Mouse (Mus musculus) liver, embryonic 14.5 days (tissue): ENCODE results near the gene Tns1. TPM values are rescaled to one million over a fixed set of nuclear protein-coding genes. Genes with fewer than 3 reads are reported as not detected.

Experiments used
- ATAC-seq: fragments of 200-750 bp; cut with Nextera tagmentation; 2 replicates; pipeline ENCODE4 v1.8.0; 2017; ENCODE audit warnings: moderate number of reproducible peaks, mild to moderate bottlenecking, moderate library complexity; ENCODE audit not compliant: insufficient read depth
- DNase-seq, 3 experiments: peaks; one replicate each; pipeline ENCODE4 v3.0.0-alpha.2; 2012 to 2013; ENCODE audit warnings: low read depth in 3 of 3, low spot score in 3 of 3
- H3K27ac ChIP-seq: fragments of 300-500 bp; sonication (generic); 2 replicates; pipeline ENCODE4 v1.5.1; 2014; ENCODE audit warnings: moderate library complexity, mild to moderate bottlenecking, control low read depth, inconsistent platforms
- H3K27me3 ChIP-seq: fragments of 300-500 bp; sonication (generic); 2 replicates; pipeline ENCODE4 v1.6.1; 2014; ENCODE audit warnings: mild to moderate bottlenecking, low read length, moderate library complexity; ENCODE audit not compliant: control insufficient read depth, insufficient read depth
- H3K36me3 ChIP-seq: fragments of 300-500 bp; sonication (generic); replicated peaks from 2 replicates; pipeline ENCODE4 v1.6.1; 2014; ENCODE audit warnings: low read depth; ENCODE audit not compliant: control insufficient read depth, insufficient read depth
- H3K4me1 ChIP-seq, 2 experiments: fragments of 200-500 bp in 1 of 2; fragments of 300-500 bp in 1 of 2; sonication (generic) in 1 of 2; replicated peaks; 2 replicates each; pipeline ENCODE4 v1.6.1; 2012 to 2014; ENCODE audit warnings: antibody characterized with exemption in 1 of 2, inconsistent platforms in 1 of 2, low read length in 1 of 2; ENCODE audit not compliant: control insufficient read depth in 2 of 2, insufficient read depth in 2 of 2
- H3K4me2 ChIP-seq: fragments of 300-500 bp; sonication (generic); 2 replicates; pipeline ENCODE4 v1.6.1; 2014; ENCODE audit warnings: low read depth, mild to moderate bottlenecking, control low read depth, moderate library complexity
- H3K4me3 ChIP-seq, 2 experiments: fragments of 200-500 bp in 1 of 2; fragments of 300-500 bp in 1 of 2; sonication (generic) in 1 of 2; 2 replicates each; pipeline ENCODE4 v1.5.1; 2012 to 2014; ENCODE audit warnings: low read depth in 2 of 2, low read length in 2 of 2, mild to moderate bottlenecking in 2 of 2, control low read depth in 1 of 2, inconsistent platforms in 1 of 2, moderate library complexity in 1 of 2; ENCODE audit not compliant: insufficient read depth in 1 of 2
- H3K9ac ChIP-seq: fragments of 300-500 bp; sonication (generic); replicated peaks from 2 replicates; pipeline ENCODE4 v1.6.1; 2014; ENCODE audit warnings: mild to moderate bottlenecking, control low read depth, moderate library complexity
- H3K9me3 ChIP-seq: fragments of 300-500 bp; sonication (generic); 2 replicates; pipeline ENCODE4 v1.6.1; 2016; ENCODE audit warnings: low read length, mixed read lengths; ENCODE audit not compliant: control insufficient read depth
- CTCF ChIP-seq: IDR thresholded peaks from 2 replicates; pipeline ENCODE4 v1.5.1; 2016; ENCODE audit warnings: antibody characterized with exemption, low read depth, control low read depth
- EP300 ChIP-seq: IDR thresholded peaks from 2 replicates; pipeline ENCODE4 v1.6.1; 2016; ENCODE audit warnings: antibody characterized with exemption, low read depth
- WGBS: fragments of 180-500 bp; shearing (Covaris S2); extraction: QIAGEN DNeasy Blood & Tissue Kit; methylation state at CpG from one replicate; pipeline ENCODE4 v1.1.7; 2014; ENCODE audit not compliant: insufficient replicate concordance; 5-methylcytosine and 5-hydroxymethylcytosine counted together
- polyA plus RNA-seq, 2 experiments: library from polyadenylated mRNA; depleted of rRNA in 1 of 2; stranded (reverse) in 1 of 2; unstranded in 1 of 2; fragments of >200 nt; fragmentation: Nextera tagmentation in 1 of 2; extraction: Ambion mirVana in 1 of 2; gene quantifications; 2 replicates each; pipeline versions ENCODE4 v1.2.1 to v1.2.3; 2012 to 2014

The Tns1 gene
- polyA plus RNA-seq, 2 experiments = 7.2 to 15.7 TPM

GRCm38 (mm10) chr1:73924210-73924609 lies 200.0 kb downstream of the Tns1 start:
- Histone ChIP-seq H3K9ac (no peak overlapping the region), H3K4me1 (no peaks in the 10 kb centered on the region; a peak in 1 of 4 replicates), H3K27me3 (no peaks in the 10 kb centered on the region), H3K27ac (no peak overlapping the region), H3K4me3 (no peak overlapping the region), H3K36me3 (peaks cover 17% of the 10 kb centered on the region), H3K9me3 (no peaks in the 10 kb centered on the region), H3K4me2 (no peak overlapping the region)
- no peak for ATAC-seq
- 84% methylated on average over 5 of the region's 5 CpGs for WGBS
- TF ChIP-seq CTCF (no peak), EP300 (no peak)
- no peak for DNase-seq

DNA sequence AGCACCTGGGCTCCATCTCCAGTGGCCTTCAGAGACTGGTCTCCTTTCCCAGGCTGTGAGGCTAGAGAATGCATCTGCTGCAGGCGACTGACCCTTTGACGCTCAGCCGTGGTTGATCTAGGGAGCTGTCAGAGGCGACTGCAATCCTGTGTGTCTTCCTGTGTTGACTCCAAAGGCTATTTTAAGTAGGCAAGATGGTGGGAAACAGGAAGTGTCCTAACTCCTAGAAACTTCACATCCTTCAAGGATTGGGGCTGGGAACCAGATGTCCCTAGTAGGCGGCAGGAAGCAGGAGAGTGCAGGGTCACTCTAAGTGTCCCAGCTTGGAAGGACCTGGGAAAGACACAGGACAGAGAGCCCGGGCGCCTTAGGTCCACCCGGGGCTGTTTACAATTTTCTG lies 201.1 kb downstream of the Tns1 start:
- Histone ChIP-seq H3K36me3 (peaks cover 17% of the 10 kb centered on the region), H3K27me3 (no peaks in the 10 kb centered on the region), H3K9ac (no peak overlapping the region), H3K4me2 (no peak overlapping the region), H3K27ac (no peak overlapping the region), H3K4me3 (no peak overlapping the region), H3K9me3 (no peaks in the 10 kb centered on the region), H3K4me1 (no peaks in the 10 kb centered on the region; a peak in 1 of 4 replicates)
- ATAC-seq = no peak
- WGBS = 32% methylated on average over 8 of the region's 8 CpGs
- DNase-seq = no peak
- no peak for TF ChIP-seq EP300
- no peak for TF ChIP-seq CTCF

DNA sequence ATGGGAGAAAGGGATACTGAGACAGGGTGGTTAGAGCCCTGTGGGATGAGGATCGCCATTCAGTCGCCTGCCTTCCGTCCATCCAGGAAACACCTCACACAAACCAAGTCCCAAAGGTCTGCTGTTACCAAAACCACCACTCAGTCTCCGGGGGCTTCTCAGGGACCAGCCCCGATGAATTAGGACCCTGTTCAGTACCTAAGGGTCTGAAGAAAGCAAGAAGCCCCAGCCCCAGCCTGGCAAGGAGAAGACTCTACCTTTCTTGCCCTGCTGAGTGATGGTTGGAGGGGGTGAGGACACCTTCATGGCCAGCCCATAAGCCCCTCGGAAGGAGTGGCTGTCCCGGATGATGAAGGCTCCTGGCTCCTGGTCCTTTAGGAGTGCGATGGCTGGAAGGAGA lies 203.5 kb downstream of the Tns1 start:
- H3K9me3 ChIP-seq = no peaks in the 10 kb centered on the region
- H3K9ac ChIP-seq = no peak overlapping the region
- H3K4me2 ChIP-seq = no peak overlapping the region
- ATAC-seq (no peak), DNase-seq (no peak)
- peaks cover 21% of the 10 kb centered on the region for H3K36me3 ChIP-seq
- whole genome bisulfite sequencing = 74% methylated on average over 8 of the region's 8 CpGs
- no peak overlapping the region for H3K4me3 ChIP-seq
- H3K4me1 ChIP-seq = no peaks in the 10 kb centered on the region; a peak in 1 of 4 replicates
- H3K27ac ChIP-seq = no peak overlapping the region
- no peaks in the 10 kb centered on the region for H3K27me3 ChIP-seq
- no peak for TF ChIP-seq EP300
- TF ChIP-seq CTCF = no peak

DNA sequence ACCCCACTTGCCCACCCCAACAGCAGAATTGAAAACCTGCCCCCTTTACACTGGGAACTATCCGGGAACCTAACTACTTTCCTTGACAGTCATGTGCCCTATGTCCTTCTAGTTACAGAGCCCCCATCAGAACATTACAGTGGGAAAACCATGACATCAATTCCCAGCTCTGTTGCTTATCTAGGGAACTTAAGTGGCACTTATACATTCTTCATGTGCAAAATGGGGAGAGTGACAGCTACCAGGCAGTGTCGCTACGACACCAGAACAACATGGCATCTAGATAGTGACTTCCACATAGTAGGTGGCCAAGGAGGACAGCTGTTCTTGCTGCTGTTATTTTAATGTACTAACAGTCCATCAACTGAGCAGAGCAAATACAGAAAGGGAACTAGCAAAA lies 204.3 kb downstream of the Tns1 start:
- DNase-seq = no peak
- no peak for TF ChIP-seq CTCF
- no peak for TF ChIP-seq EP300
- no peaks in the 10 kb centered on the region for H3K9me3 ChIP-seq
- no peak for ATAC-seq
- H3K4me1 ChIP-seq = no peaks in the 10 kb centered on the region; a peak in 1 of 4 replicates
- H3K4me3 ChIP-seq = no peak overlapping the region
- H3K9ac ChIP-seq = no peak overlapping the region
- WGBS = 77% methylated on average over 3 of the region's 3 CpGs
- no peak overlapping the region for H3K4me2 ChIP-seq
- peaks cover 13% of the 10 kb centered on the region for H3K36me3 ChIP-seq
- no peaks in the 10 kb centered on the region for H3K27me3 ChIP-seq
- H3K27ac ChIP-seq = no peak overlapping the region

DNA sequence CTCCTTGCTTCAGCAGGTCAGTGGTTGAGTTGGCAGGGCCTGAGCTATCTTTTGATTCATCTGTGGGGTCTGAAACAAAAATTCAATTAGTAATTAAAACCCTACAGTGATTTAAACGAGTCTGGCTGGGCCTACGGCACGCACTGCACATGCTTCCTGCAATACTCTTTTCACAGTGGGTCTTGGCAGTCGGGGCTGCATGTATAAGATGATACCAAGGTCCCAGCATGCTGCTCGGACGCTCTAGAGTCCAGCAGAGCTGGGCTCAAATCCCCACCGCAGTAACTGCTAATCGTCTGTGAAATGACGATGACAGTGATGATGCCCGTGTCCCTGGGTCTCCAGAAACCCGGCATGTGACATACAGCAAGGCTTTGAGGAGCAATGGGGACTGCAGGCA lies 206.2 kb downstream of the Tns1 start:
- Histone ChIP-seq H3K9ac (no peak overlapping the region), H3K9me3 (no peaks in the 10 kb centered on the region), H3K27ac (no peak overlapping the region), H3K4me1 (no peaks in the 10 kb centered on the region), H3K4me3 (no peak overlapping the region), H3K36me3 (peaks cover 7% of the 10 kb centered on the region), H3K4me2 (no peak overlapping the region), H3K27me3 (no peaks in the 10 kb centered on the region)
- WGBS = 71% methylated on average over 11 of the region's 11 CpGs
- ATAC-seq (no peak), DNase-seq (no peak)
- TF ChIP-seq CTCF (no peak), EP300 (no peak)

- TF ChIP-seq EP300 (no peak), CTCF (no peak)
- Histone ChIP-seq H3K4me3 (no peak overlapping the region), H3K4me2 (no peak overlapping the region), H3K27me3 (no peaks in the 10 kb centered on the region), H3K9ac (no peak overlapping the region), H3K27ac (no peak overlapping the region), H3K36me3 (peaks cover 3% of the 10 kb centered on the region), H3K9me3 (no peaks in the 10 kb centered on the region), H3K4me1 (no peaks in the 10 kb centered on the region)
- WGBS = 73% methylated on average over 1 of the region's 1 CpGs
- ATAC-seq (no peak), DNase-seq (no peak)
These were observed 208.0 kb downstream of the Tns1 start for GRCm38 (mm10) chr1:73916298-73916697.
